Mouse (Mus musculus) liver, adult 10 weeks (tissue): ENCODE data around the gene Odf2. TPM values are rescaled to one million over a fixed set of nuclear protein-coding genes. Genes with fewer than 3 reads are reported as not detected.

Experiments used
- polyA plus RNA-seq: library from polyadenylated mRNA; stranded (reverse); fragments of 350-450 nt; fragmentation: Illumina TruSeq; extraction: RNeasy Lipid Tissue Mini Kit (QIAGEN cat#74804); gene quantifications from one replicate; pipeline ENCODE4 v1.2.3, GENCODE M21; 2014; ENCODE audit warnings: low read depth, low replicate concordance

Odf2 gene
- polyA plus RNA-seq: 2.8 TPM

DNA sequence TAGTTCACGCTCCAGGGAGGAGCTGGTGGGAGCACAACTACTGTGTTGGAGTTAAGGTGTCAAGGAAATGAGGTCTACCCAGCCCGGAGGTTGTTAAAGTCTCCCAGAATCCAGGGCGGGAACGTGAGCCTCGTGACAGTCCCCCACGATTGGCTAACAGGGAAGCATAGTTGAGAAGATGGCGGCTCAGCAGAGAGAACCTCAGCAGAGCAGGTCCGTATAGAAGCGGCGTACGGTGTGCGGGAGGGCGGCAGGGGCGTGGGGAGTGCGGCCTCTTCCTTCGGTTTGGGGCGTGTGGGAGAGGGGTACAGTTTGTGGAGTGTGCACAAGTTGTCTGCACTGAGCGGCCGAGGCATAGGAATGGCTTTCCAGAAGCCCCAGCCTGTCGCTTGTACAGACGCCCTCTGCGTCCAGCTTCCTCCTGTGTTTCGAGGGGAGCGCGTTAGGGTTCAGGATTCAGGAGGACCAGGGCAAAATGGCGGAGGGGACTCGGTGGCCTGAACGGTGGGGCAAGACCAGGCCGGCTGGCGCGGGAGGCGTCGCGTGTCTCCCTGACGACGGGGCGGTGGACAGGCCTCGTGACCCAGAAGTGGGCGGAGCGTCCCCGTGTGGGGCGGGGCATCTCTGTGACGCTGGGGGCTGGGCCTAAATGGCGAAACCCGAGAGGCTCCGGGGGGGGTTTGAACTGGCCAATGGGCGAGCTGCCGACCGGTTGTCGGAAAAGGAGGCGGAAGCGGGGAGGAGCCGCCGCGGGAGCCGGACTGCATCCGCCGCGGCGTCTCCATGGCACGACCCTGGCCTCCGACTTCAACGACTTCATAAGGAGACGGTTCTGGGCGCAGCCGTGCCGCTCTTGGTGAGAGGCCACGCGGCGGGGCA, at the start of gene Odf2:
TSS of gene Odf2 (plus strand) at position 156 of the 879 bp plus-strand sequence.

DNA sequence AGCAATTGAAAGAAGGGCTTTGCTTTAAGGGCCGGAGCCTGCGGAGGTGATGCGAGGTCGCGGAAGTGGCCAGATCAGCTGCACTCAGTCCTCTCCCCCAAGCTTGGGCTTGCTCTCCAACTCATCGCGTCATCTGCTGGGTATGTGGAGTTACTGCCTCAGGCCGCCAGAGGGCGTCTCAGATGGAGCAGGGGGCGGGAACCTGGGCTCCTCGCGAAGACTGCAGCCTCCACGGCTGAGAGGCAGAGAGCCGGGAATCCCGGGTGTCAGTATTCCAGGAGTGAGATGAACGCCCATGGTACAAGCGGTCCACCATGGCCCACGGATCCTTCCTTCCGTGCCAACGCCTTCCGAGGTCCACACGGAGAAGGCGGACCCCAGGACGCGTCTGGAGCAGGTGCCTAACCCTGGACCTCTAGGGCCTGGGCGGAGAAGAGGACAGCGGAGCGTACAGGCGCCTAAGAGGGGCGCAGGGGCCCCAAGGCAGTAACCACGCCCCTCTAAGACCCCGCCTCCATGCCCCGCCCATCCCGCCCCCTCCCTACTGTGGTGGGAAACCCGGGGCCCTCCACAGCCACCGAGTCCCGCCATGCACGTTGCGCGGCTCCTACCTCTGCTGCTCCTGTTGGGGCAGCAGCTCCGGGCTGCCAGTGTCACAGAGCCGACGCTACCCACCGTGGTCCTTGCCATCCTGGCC, 19.9 kb upstream of the Odf2 start, which contains the start of gene Cercam:
TSS of gene Cercam (plus strand) at position 216 of the 697 bp plus-strand sequence.

DNA sequence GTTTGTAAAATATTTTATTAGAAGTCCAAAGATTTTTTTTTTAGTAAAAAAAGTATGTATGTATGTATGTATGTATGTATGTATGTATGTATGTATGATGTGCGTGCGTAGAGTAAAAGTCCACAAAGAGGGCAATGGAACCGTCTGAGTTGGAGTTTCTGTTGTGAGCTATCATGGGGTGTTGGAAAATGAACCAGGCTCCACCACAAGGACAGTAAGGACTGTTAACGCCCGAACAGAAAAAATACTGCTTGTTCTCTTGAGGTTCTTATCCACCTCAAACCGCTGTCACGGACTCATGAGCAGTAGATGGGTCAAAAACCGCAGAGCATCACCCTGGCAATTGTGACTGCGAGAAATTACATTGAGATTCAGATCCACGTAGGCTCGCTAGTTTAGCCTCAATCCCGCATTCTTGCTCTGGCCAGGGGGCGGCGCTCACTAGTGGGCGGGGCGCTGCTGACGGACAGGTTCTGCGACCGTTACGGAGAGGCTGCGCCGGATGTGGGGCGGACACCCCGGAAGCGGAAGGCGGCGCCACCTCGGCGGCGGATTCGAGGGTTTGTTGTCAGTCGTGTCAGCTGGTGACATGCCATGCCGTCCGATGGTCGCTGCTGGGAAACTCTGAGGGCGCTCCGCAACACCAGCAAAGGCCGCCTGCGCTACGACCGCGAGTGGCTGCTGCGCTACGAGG, 46.0 kb downstream of the Odf2 start, which contains the start of gene Gle1:
TSS of gene Gle1 (plus strand) at position 521 of the 694 bp plus-strand sequence.

GRCm38 (mm10) chr2:29965250-29965843, 76.3 kb downstream of the Odf2 start, which contains the start of gene Sptan1:
Sptan1 (plus strand) TSS chr2:29965560.

Other genes starting within 250 kb of the Odf2 start
- gene Gm13420, start 137.5 kb upstream of the Odf2 start, polyA plus RNA-seq: not detected
- gene Gm13547, start 129.9 kb upstream of the Odf2 start, polyA plus RNA-seq: not detected
- 1.2 TPM for gene Coq4, start 101.7 kb upstream of the Odf2 start, polyA plus RNA-seq
- 3.3 TPM for gene Trub2, start 100.7 kb upstream of the Odf2 start, polyA plus RNA-seq
- 1.3 TPM for gene Slc27a4, start 86.6 kb upstream of the Odf2 start, polyA plus RNA-seq
- 4.9 TPM for gene Urm1, start 69.1 kb upstream of the Odf2 start, polyA plus RNA-seq
- not detected for gene Cercam, start 20.1 kb upstream of the Odf2 start, polyA plus RNA-seq
- gene Gle1, start 46.2 kb downstream of the Odf2 start, polyA plus RNA-seq: 12.1 TPM
- gene Sptan1, start 76.3 kb downstream of the Odf2 start, polyA plus RNA-seq: 9.0 TPM
- 0.34 TPM for gene Wdr34, start 159.7 kb downstream of the Odf2 start, polyA plus RNA-seq
- 144 TPM for gene Set, start 168.2 kb downstream of the Odf2 start, polyA plus RNA-seq
- not detected for gene Pkn3, start 188.5 kb downstream of the Odf2 start, polyA plus RNA-seq
- 2.7 TPM for gene Zdhhc12, start 204.4 kb downstream of the Odf2 start, polyA plus RNA-seq
- 2.0 TPM for gene Zer1, start 235.4 kb downstream of the Odf2 start, polyA plus RNA-seq
- 6.5 TPM for gene Tbc1d13, start 244.5 kb downstream of the Odf2 start, polyA plus RNA-seq